Mouse (Mus musculus) G1E (cell line): ENCODE results near the gene Tshz2. TPM values are rescaled to one million over a fixed set of nuclear protein-coding genes. Genes with fewer than 3 reads are reported as not detected.

Experiments used
- ATAC-seq: 2 replicates; pipeline ENCODE4 v1.8.0; 2016; ENCODE audit warnings: mild to moderate bottlenecking; ENCODE audit not compliant: insufficient number of reproducible peaks, poor library complexity, low FRiP score, severe bottlenecking; ENCODE audit errors: extremely low read depth
- DNase-seq: peaks from one replicate; pipeline ENCODE4 v3.0.0; 2012; ENCODE audit warnings: low spot score
- H3K27me3 ChIP-seq: 2 replicates; pipeline ENCODE4 v1.6.1; 2012; ENCODE audit warnings: mild to moderate bottlenecking, low read length, inconsistent platforms; ENCODE audit not compliant: insufficient read depth
- H3K36me3 ChIP-seq: replicated peaks from 2 replicates; pipeline ENCODE3; 2012; ENCODE audit warnings: mild to moderate bottlenecking, inconsistent platforms
- H3K4me1 ChIP-seq: 2 replicates; pipeline ENCODE4 v1.6.1; 2012; ENCODE audit warnings: low read depth, low read length, inconsistent platforms, mixed read lengths; ENCODE audit not compliant: insufficient read depth
- H3K4me3 ChIP-seq: 2 replicates; pipeline ENCODE4 v1.5.1; 2012; ENCODE audit warnings: low read depth, mild to moderate bottlenecking, inconsistent platforms, low read length, moderate library complexity, mixed read lengths
- H3K9me3 ChIP-seq: replicated peaks from 2 replicates; pipeline ENCODE4 v1.6.1; 2012; ENCODE audit warnings: inconsistent platforms
- CTCF ChIP-seq: IDR thresholded peaks from 2 replicates; pipeline ENCODE4 v1.5.1; 2012; ENCODE audit warnings: low read depth, low read length, inconsistent platforms, mixed read lengths
- GATA1 ChIP-seq: IDR thresholded peaks from 2 replicates; pipeline ENCODE4 v1.6.1; 2012; ENCODE audit warnings: borderline replicate concordance, low read length, inconsistent platforms, mixed read lengths
- GATA2 ChIP-seq: IDR thresholded peaks from 2 replicates; pipeline ENCODE4 v1.6.1; 2012; ENCODE audit warnings: low read depth, low read length, inconsistent platforms, borderline replicate concordance
- POLR2AphosphoS5 ChIP-seq: IDR thresholded peaks from 2 replicates; pipeline ENCODE4 v1.6.1; 2012; ENCODE audit warnings: low read depth, low read length, inconsistent platforms; ENCODE audit not compliant: insufficient replicate concordance
- TAL1 ChIP-seq: conservative IDR thresholded peaks from 2 replicates; pipeline ENCODE4 v1.6.1; 2012; ENCODE audit warnings: low read depth, low read length, inconsistent platforms, mixed read lengths
- polyA plus RNA-seq: library from polyadenylated mRNA; stranded (reverse); fragments of >175 nt; gene quantifications from 2 replicates; pipeline ENCODE4 v1.2.3, GENCODE M21; 2012
- total RNA-seq, 2 experiments: library from RNA; stranded (forward) in 1 of 2; stranded (reverse) in 1 of 2; fragments of 200-1000 nt in 1 of 2; fragments of >200 nt in 1 of 2; fragmentation: Nextera tagmentation in 1 of 2; gene quantifications; 2 replicates each; pipeline ENCODE4 v1.2.3; 2014 to 2017

Gene Tshz2
- total and polyA plus RNA-seq, 3 experiments: 0.16 TPM; not detected in 2

- ATAC-seq (no peak), DNase-seq (no peak)
- no peaks in the 10 kb centered on the region for H3K36me3 ChIP-seq
- no peak overlapping the region for H3K4me3 ChIP-seq
- no peaks in the 10 kb centered on the region for H3K27me3 ChIP-seq
- no peaks in the 10 kb centered on the region for H3K4me1 ChIP-seq
- TF ChIP-seq POLR2AphosphoS5 (no peak), TAL1 (no peak), GATA1 (no peak), CTCF (no peak), GATA2 (no peak)
- H3K9me3 ChIP-seq: peaks cover 73% of the 10 kb centered on the region
These were observed 193.1 kb downstream of the Tshz2 start for GRCm38 (mm10) chr2:169825908-169826307.

GRCm38 (mm10) chr2:169826316-169826715 is 193.5 kb downstream of the Tshz2 start:
- DNase-seq: no peak
- Histone ChIP-seq H3K4me3 (no peak overlapping the region), H3K4me1 (no peaks in the 10 kb centered on the region), H3K9me3 (peaks cover 72% of the 10 kb centered on the region), H3K27me3 (no peaks in the 10 kb centered on the region), H3K36me3 (no peaks in the 10 kb centered on the region)
- TF ChIP-seq GATA1 (no peak), CTCF (no peak), TAL1 (no peak), GATA2 (no peak), POLR2AphosphoS5 (no peak)
- ATAC-seq: no peak

GRCm38 (mm10) chr2:169826833-169827232 is 194.0 kb downstream of the Tshz2 start:
- no peaks in the 10 kb centered on the region for H3K4me1 ChIP-seq
- no peaks in the 10 kb centered on the region for H3K36me3 ChIP-seq
- H3K27me3 ChIP-seq: no peaks in the 10 kb centered on the region
- no peak for ATAC-seq
- no peak overlapping the region for H3K4me3 ChIP-seq
- no peak for TF ChIP-seq TAL1
- TF ChIP-seq GATA1: no peak
- no peak for TF ChIP-seq POLR2AphosphoS5
- no peak for TF ChIP-seq CTCF
- TF ChIP-seq GATA2: no peak
- peaks cover 71% of the 10 kb centered on the region for H3K9me3 ChIP-seq
- DNase-seq: no peak

GRCm38 (mm10) chr2:169832184-169832583 is 199.4 kb downstream of the Tshz2 start:
- H3K9me3 ChIP-seq: peaks cover 69% of the 10 kb centered on the region
- H3K27me3 ChIP-seq: no peaks in the 10 kb centered on the region
- no peaks in the 10 kb centered on the region for H3K36me3 ChIP-seq
- no peaks in the 10 kb centered on the region for H3K4me1 ChIP-seq
- no peak for ATAC-seq
- no peak for TF ChIP-seq TAL1
- no peak for TF ChIP-seq GATA2
- no peak for TF ChIP-seq GATA1
- TF ChIP-seq POLR2AphosphoS5: no peak
- no peak for TF ChIP-seq CTCF
- no peak for DNase-seq
- H3K4me3 ChIP-seq: no peak overlapping the region

- no peak for ATAC-seq
These were observed 200.8 kb downstream of the Tshz2 start for GRCm38 (mm10) chr2:169833638-169834037.

GRCm38 (mm10) chr2:169834602-169835001 is 201.8 kb downstream of the Tshz2 start:
- Histone ChIP-seq H3K36me3 (no peaks in the 10 kb centered on the region), H3K9me3 (peaks cover 82% of the 10 kb centered on the region), H3K27me3 (no peaks in the 10 kb centered on the region), H3K4me3 (no peak overlapping the region), H3K4me1 (no peaks in the 10 kb centered on the region)
- TF ChIP-seq GATA1: no peak
- no peak for TF ChIP-seq CTCF
- no peak for TF ChIP-seq GATA2
- no peak for TF ChIP-seq TAL1
- TF ChIP-seq POLR2AphosphoS5: no peak
- no peak for ATAC-seq
- no peak for DNase-seq

More at GRCm38 (mm10) chr2:169833638-169834037, 200.8 kb downstream of the Tshz2 start:
- Histone ChIP-seq H3K9me3 (peaks cover 78% of the 10 kb centered on the region), H3K4me1 (no peaks in the 10 kb centered on the region), H3K36me3 (no peaks in the 10 kb centered on the region), H3K27me3 (no peaks in the 10 kb centered on the region), H3K4me3 (no peak overlapping the region)
- TF ChIP-seq POLR2AphosphoS5 (no peak), GATA2 (no peak), GATA1 (no peak), TAL1 (no peak), CTCF (no peak)
- no peak for DNase-seq

- no peak for DNase-seq
- peaks cover 86% of the 10 kb centered on the region for H3K9me3 ChIP-seq
- no peak for ATAC-seq
- no peaks in the 10 kb centered on the region for H3K27me3 ChIP-seq
- H3K36me3 ChIP-seq: no peaks in the 10 kb centered on the region
- TF ChIP-seq GATA2 (no peak), POLR2AphosphoS5 (no peak), CTCF (no peak), TAL1 (no peak), GATA1 (no peak)
- H3K4me1 ChIP-seq: no peaks in the 10 kb centered on the region
- H3K4me3 ChIP-seq: no peak overlapping the region
These were observed 204.3 kb downstream of the Tshz2 start for GRCm38 (mm10) chr2:169837031-169837605.
